Mouse (Mus musculus) intestine, postnatal 0 days (tissue): ENCODE data around the gene Lamp2. TPM values are rescaled to one million over a fixed set of nuclear protein-coding genes. Genes with fewer than 3 reads are reported as not detected.
"Not testable (repeated sequence)": the region's sequence is repeated elsewhere in the genome, so short reads cannot be mapped to it uniquely, and the experiment has no call there.

Experiments used
- ATAC-seq: fragments of 200-750 bp; cut with Nextera tagmentation; 2 replicates; pipeline ENCODE4 v1.8.0; 2017; ENCODE audit warnings: mild to moderate bottlenecking, moderate TSS enrichment, moderate library complexity
- H3K27ac ChIP-seq: fragments of 300-500 bp; sonication (generic); 2 replicates; pipeline ENCODE4 v1.5.1; 2014; ENCODE audit warnings: mild to moderate bottlenecking, low read depth, low read length, moderate library complexity
- H3K27me3 ChIP-seq: fragments of 300-500 bp; sonication (generic); replicated peaks from 2 replicates; pipeline ENCODE4 v1.6.1; 2014; ENCODE audit warnings: low read length, mixed read lengths; ENCODE audit not compliant: control insufficient read depth, insufficient read depth
- H3K36me3 ChIP-seq: fragments of 300-500 bp; sonication (generic); 2 replicates; pipeline ENCODE4 v1.6.1; 2014; ENCODE audit warnings: mild to moderate bottlenecking, moderate library complexity; ENCODE audit not compliant: control insufficient read depth, insufficient read depth
- H3K4me1 ChIP-seq: fragments of 300-500 bp; sonication (generic); replicated peaks from 2 replicates; pipeline ENCODE4 v1.6.1; 2014; ENCODE audit warnings: antibody characterized with exemption, low read length, mixed read lengths; ENCODE audit not compliant: control insufficient read depth, insufficient read depth
- H3K4me2 ChIP-seq: fragments of 300-500 bp; sonication (generic); replicated peaks from 2 replicates; pipeline ENCODE4 v1.6.1; 2014; ENCODE audit warnings: low read depth, mild to moderate bottlenecking, moderate library complexity
- H3K4me3 ChIP-seq: fragments of 300-500 bp; sonication (generic); 2 replicates; pipeline ENCODE4 v1.5.1; 2014; ENCODE audit warnings: low read depth, low read length
- H3K9ac ChIP-seq: fragments of 300-500 bp; sonication (generic); 2 replicates; pipeline ENCODE4 v1.6.1; 2014; ENCODE audit warnings: mild to moderate bottlenecking, low read depth, low read length
- H3K9me3 ChIP-seq: fragments of 300-500 bp; sonication (generic); 2 replicates; pipeline ENCODE4 v1.6.1; 2016; ENCODE audit warnings: mixed run types; ENCODE audit not compliant: control insufficient read depth
- CTCF ChIP-seq: sonication (generic); IDR thresholded peaks from 2 replicates; pipeline ENCODE4 v1.5.1; 2016; ENCODE audit warnings: low read depth, mild to moderate bottlenecking, control low read depth, antibody characterized with exemption, moderate library complexity
- WGBS: fragments of 180-500 bp; shearing (Covaris S2); extraction: QIAGEN DNeasy Blood & Tissue Kit; methylation state at CpG from one replicate; pipeline ENCODE4 v1.1.7; 2014; 5-methylcytosine and 5-hydroxymethylcytosine counted together
- polyA plus RNA-seq: library from polyadenylated mRNA; unstranded; fragments of >200 nt; fragmentation: Nextera tagmentation; extraction: Ambion mirVana; gene quantifications from 2 replicates; pipeline ENCODE4 v1.2.1, GENCODE M21; 2015

Lamp2 gene
- polyA plus RNA-seq = 329 and 355 TPM in 2 replicates

- Histone ChIP-seq H3K9me3 (no peaks in the 10 kb centered on the region), H3K27ac (peak within 1 kb of the TSS; percentile 88), H3K4me2 (peak within 1 kb of the TSS; percentile 59), H3K4me3 (peak within 1 kb of the TSS; percentile 54), H3K36me3 (no peaks in the 10 kb centered on the region), H3K4me1 (0 out of 2 replicates have a peak, but pooled peaks cover 4% of the 10 kb centered on the region), H3K9ac (peak within 1 kb of the TSS; percentile 67), H3K27me3 (no peaks in the 10 kb centered on the region)
- peak; percentile 92 for ATAC-seq
- 18% methylated on average over 47 of the region's 47 CpGs for WGBS
- no peak for TF ChIP-seq CTCF
These were observed at the start of gene Lamp2 for GRCm38 (mm10) chrX:38455890-38456634. Gene Lamp2, minus strand, starts transcription at chrX:38456454.

- ATAC-seq = no peak
- Histone ChIP-seq H3K4me1 (no peaks in the 10 kb centered on the region), H3K4me2 (no peak overlapping the region), H3K4me3 (no peak overlapping the region), H3K9me3 (no peaks in the 10 kb centered on the region), H3K27me3 (no peaks in the 10 kb centered on the region), H3K36me3 (no peaks in the 10 kb centered on the region), H3K27ac (no peak overlapping the region), H3K9ac (no peak overlapping the region)
- WGBS = 86% methylated on average over 13 of the region's 14 CpGs
- TF ChIP-seq CTCF = no peak
These were observed 48.6 kb upstream of the Lamp2 start for GRCm38 (mm10) chrX:38504846-38505245.

DNA sequence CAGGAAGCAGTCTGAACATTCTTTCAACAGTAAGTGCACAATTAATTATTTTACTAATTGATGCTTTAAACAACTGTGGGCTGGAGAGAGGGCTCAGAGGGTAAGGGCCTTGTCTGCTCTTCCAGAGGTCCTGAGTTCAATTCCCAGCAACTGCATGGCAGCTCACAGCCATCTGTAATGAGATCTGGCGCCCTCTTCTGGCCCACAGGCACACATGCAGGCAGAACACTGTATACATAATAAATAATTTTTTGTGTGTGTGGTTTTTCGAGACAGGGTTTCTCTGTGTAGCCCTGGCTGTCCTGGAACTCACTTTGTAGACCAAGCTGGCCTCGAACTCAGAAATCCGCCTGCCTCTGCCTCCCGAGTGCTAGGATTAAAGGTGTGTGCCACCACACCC lies 45.9 kb upstream of the Lamp2 start:
- H3K36me3 ChIP-seq, ATAC-seq, H3K9me3 ChIP-seq, H3K27me3 ChIP-seq, H3K4me2 ChIP-seq, H3K27ac ChIP-seq, H3K4me1 ChIP-seq, H3K4me3 ChIP-seq, H3K9ac ChIP-seq: not testable (repeated sequence)
- WGBS = 63% methylated on average over 5 of the region's 5 CpGs
- peak; percentile 30; the same call in 1 of the 2 replicates for TF ChIP-seq CTCF

DNA sequence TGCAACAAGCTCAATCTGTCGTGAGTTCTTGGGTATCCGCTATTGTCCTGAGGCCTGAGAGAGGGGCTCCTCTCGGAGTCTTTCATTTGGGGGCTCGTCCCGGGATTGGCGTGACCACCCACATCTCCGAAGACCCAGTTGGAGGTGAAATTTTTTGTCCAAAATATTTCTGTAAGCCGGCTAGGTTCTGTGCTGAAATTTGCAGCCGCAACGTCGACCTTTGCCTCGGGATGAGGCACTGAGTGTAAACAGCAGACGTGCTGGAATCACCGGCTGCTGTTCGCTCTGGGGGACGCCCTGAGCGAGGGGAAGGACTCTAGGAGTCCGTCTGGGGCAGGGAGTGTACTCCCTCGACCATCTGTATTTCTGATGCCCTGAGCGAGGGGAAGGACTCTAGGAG lies 29.2 kb upstream of the Lamp2 start:
- WGBS = 29% methylated on average over 19 of the region's 20 CpGs
- H3K4me2 ChIP-seq = peak overlapping the region; percentile 46
- not testable (repeated sequence) for ATAC-seq

DNA sequence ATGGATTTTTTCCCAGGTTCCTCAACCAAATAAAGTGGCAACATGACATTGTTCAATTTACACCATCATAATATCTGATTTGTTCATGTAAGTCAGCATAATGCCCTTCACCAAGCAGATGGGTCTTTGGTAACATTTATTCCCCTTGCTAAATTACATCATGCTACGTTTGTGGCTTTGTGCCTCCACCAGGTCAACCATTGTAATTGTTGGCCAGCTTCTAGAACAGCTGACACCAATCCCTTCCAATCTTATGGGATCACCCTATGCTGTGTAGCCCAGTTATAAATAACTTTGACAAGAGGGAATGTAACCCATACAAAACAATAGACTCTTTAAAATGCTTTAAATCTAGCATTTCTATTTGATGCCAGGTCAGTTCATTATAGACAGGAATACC lies 22.3 kb upstream of the Lamp2 start:
- no peaks in the 10 kb centered on the region for H3K9me3 ChIP-seq
- WGBS = 63% methylated on average over 1 of the region's 1 CpGs
- H3K27ac ChIP-seq = no peak overlapping the region
- no peak overlapping the region for H3K9ac ChIP-seq
- H3K27me3 ChIP-seq = no peaks in the 10 kb centered on the region
- no peaks in the 10 kb centered on the region for H3K4me1 ChIP-seq
- no peak overlapping the region for H3K4me3 ChIP-seq
- H3K4me2 ChIP-seq = no peak overlapping the region
- no peaks in the 10 kb centered on the region for H3K36me3 ChIP-seq
- no peak for ATAC-seq
- no peak for TF ChIP-seq CTCF

More for the DNA sequence above, 29.2 kb upstream of the Lamp2 start:
- not testable (repeated sequence) for H3K36me3 ChIP-seq, H3K27me3 ChIP-seq, H3K4me3 ChIP-seq, H3K4me1 ChIP-seq, H3K27ac ChIP-seq, H3K9ac ChIP-seq, H3K9me3 ChIP-seq

- peak overlapping the region; percentile 37 for H3K4me3 ChIP-seq
- no peaks in the 10 kb centered on the region for H3K36me3 ChIP-seq
- peak; percentile 71 for TF ChIP-seq CTCF
- no peak overlapping the region for H3K9ac ChIP-seq
- H3K4me1 ChIP-seq = no peaks in the 10 kb centered on the region
- no peaks in the 10 kb centered on the region for H3K27me3 ChIP-seq
- H3K27ac ChIP-seq = peak overlapping the region; percentile 84
- no peaks in the 10 kb centered on the region for H3K9me3 ChIP-seq
- peak overlapping the region; percentile 55 for H3K4me2 ChIP-seq
- WGBS = 19% methylated on average over 32 of the region's 32 CpGs
- ATAC-seq = peak; percentile 98
These were observed 17.5 kb upstream of the Lamp2 start for GRCm38 (mm10) chrX:38473537-38474299.
